Mouse (Mus musculus) retina, postnatal 1 day (tissue): Measurements from ENCODE around the gene Nbr1.

Experiments used
- DNase-seq: peaks from one replicate; pipeline ENCODE4 v3.0.0-alpha.2; 2012

The Nbr1 gene

GRCm38 (mm10) chr11:101551751-101552475 is at the start of gene Nbr1, which contains the start of gene Brca1:
Gene Nbr1 (plus strand): TSS chr11:101552149.
Gene Brca1 (minus strand): TSS chr11:101551955.
- DNase-seq: peak; percentile 100

- peak; percentile 68 for DNase-seq
Observed at GRCm38 (mm10) chr11:101506269-101506780, 45.6 kb upstream of the Nbr1 start.

- no peak for DNase-seq
Observed at GRCm38 (mm10) chr11:101507090-101507489, 44.9 kb upstream of the Nbr1 start.

GRCm38 (mm10) chr11:101518937-101519336 is 33.0 kb upstream of the Nbr1 start:
- DNase-seq: no peak

GRCm38 (mm10) chr11:101519364-101519763 is 32.6 kb upstream of the Nbr1 start:
- no peak for DNase-seq

- DNase-seq: no peak
Observed at GRCm38 (mm10) chr11:101524446-101524845, 27.5 kb upstream of the Nbr1 start.

GRCm38 (mm10) chr11:101525056-101525455 is 26.9 kb upstream of the Nbr1 start:
- no peak for DNase-seq

GRCm38 (mm10) chr11:101525936-101526595 is 25.9 kb upstream of the Nbr1 start:
- DNase-seq: no peak

- DNase-seq: no peak
Observed at GRCm38 (mm10) chr11:101526686-101527085, 25.3 kb upstream of the Nbr1 start.

- no peak for DNase-seq
Observed at GRCm38 (mm10) chr11:101543533-101543932, 8.4 kb upstream of the Nbr1 start.

GRCm38 (mm10) chr11:101544132-101544531 is 7.8 kb upstream of the Nbr1 start:
- DNase-seq: no peak

GRCm38 (mm10) chr11:101548526-101548925 is 3.4 kb upstream of the Nbr1 start:
- DNase-seq: no peak

- DNase-seq: peak; percentile 100
Observed at GRCm38 (mm10) chr11:101552476-101553300, 739 bp downstream of the Nbr1 start.

GRCm38 (mm10) chr11:101553354-101553930 is 1.5 kb downstream of the Nbr1 start:
- DNase-seq: no peak

- DNase-seq: no peak
Observed at GRCm38 (mm10) chr11:101556541-101556940, 4.6 kb downstream of the Nbr1 start.

GRCm38 (mm10) chr11:101556954-101557353 is 5.0 kb downstream of the Nbr1 start:
- peak; percentile 62 for DNase-seq

- peak; percentile 78 for DNase-seq
Observed at GRCm38 (mm10) chr11:101562391-101562790, 10.4 kb downstream of the Nbr1 start.

- DNase-seq: no peak
Observed at GRCm38 (mm10) chr11:101568421-101568820, 16.5 kb downstream of the Nbr1 start.

- DNase-seq: peak; percentile 36
Observed at GRCm38 (mm10) chr11:101576116-101576515, 24.2 kb downstream of the Nbr1 start.

- no peak for DNase-seq
Observed at GRCm38 (mm10) chr11:101581081-101581764, 29.3 kb downstream of the Nbr1 start.

- DNase-seq: peak; percentile 75
Observed at GRCm38 (mm10) chr11:101582054-101583035, 30.4 kb downstream of the Nbr1 start, which contains the start of gene Tmem106a. Gene Tmem106a (plus strand): TSS chr11:101582242.
